Mouse (Mus musculus) spleen, postnatal 4 days (tissue): ENCODE measurements around the gene Hivep3.

Source experiments
- DNase-seq, 2 experiments: peaks; one replicate each; pipeline ENCODE4 v3.0.0; 2022; ENCODE audit warnings: low spot score in 2 of 2

Gene Hivep3

DNA sequence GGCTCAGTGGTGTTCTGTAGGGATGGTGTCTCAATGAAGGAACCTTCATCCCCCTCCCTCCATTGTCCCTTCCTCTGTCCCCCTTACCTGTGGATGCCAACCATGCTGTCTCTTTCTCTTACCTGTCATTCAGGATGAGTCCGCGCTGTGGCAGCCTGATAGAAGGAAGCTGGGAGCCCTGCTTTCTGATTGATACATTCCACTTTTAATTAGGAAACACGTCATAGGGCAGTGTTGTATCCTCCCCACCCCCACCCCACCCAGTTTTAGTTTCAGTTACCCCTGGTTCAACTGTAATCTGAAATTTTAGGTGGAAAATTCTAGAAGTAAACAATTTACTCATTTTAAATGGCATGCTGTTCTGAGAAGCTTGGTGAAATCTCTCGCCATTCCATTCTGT is 173.5 kb downstream of the Hivep3 start:
- DNase-seq, result no peak

DNA sequence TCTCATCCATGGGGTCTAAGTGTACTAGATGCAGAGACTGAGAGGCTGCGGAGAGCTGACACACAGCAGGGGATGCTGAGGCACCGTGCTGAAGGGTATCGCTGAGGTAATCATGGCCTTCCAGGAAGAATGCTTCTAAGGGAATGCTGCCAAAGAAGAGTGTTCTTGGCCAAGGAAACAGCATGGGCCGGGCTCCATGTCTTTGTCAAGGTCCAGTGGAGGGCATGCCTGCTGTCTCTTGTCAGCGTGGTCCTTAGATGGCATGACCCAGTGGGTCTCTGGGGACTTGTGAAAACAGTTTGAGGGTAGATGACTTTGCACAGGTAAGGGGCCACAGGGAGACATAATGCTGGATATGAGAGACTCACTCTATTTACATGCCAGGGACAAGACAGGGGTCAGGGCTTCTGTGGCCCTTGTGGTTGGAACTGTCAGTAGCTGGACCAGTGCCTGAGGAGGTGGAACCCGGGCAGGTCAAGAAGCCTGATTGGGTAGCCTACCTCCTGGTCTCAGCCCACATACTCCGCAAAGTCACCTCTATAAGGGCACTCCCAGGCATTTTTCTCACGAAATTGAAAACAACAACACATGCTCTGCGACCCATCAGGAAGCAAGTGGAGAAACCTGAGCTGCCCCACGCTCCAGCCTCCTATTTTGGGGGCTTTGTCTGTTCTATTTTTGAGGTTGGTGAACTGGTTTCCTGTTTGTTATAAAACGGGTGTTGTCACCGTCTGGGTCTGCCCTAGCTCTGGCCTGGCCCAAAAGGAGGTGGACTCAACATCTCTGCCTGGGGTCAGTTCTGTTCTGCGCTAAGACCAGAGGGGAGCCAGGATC is 177.7 kb downstream of the Hivep3 start:
- DNase-seq, result no peak

DNA sequence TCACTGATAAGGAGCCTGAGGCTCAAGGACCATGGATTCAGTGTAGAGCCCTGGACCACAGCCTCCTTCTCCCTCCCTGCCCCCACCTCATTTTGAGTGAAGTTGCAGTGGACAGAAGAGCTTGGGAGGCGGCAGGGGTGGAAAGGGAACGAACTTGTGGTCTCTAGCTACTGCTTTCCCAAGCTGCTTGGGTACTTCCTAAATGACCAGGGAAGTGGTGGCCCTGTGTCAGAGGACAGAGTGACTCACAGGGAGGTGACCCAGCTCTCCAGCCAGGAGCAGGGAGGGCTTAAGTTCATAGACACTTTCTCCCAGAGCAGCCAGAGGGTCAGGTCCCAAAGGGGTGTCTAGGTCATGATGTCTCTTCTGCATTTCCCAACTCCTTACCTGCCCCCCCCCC is 178.6 kb downstream of the Hivep3 start:
- no peak for DNase-seq

DNA sequence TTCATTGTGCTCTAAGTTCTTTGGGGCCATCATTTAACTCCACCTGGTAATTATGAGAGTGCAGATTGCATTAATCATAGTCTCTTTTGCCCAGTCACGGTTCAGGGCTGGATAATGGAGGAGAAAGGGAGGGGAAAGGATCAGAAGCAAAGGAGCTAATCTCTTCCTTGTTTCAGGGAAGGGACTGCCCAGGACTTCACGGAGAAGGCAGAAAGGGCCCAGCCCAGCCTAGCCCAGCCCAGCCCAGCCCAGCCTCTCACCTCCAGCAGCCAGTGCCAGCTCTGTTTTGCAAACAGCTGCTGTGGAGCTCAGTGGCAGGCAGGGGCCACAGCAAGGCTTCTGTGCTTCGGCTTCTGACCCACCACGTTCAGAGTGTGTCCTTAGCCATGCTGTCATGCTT is 180.6 kb downstream of the Hivep3 start:
- no peak for DNase-seq

DNA sequence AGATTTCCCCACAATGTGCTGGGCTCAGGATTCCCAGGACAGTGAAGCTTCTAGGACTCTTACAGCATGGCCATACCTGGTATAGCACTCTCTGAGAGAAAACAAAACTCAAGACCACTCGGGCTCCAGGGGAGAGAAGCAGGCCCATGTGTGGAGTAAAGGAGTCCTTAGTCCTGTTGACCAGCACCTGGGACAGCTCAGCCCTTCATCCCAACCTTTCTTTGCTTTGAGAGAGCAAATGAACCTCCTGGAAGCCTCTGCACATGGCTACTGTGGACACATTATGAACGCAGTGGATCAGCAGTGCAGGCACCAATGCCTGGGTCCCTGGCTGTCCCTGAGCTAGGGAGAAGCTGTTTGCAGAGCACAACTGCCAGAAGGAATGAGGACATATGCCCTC is 181.5 kb downstream of the Hivep3 start:
- no peak for DNase-seq

DNA sequence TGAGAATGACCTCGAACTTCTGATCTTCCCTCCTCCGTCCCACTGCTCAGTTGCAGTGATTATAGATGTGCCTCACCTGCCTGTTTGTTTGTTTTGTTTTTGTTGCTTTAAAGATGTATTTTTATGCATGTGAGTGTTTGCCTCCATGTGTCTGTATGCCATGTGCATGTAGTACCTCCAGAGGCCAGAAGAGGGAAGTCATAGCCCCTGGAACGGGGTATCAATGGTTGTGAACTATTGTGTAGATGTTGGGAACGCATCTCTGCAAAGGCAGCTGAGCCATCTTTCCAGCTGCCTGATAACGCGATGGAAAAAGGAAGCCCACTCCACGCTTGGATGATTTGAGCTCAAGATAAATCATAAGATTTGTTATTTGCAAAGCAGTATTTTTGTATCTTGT is 183.9 kb downstream of the Hivep3 start:
- peak in 1 of 2 experiments; percentile 38 for DNase-seq

DNA sequence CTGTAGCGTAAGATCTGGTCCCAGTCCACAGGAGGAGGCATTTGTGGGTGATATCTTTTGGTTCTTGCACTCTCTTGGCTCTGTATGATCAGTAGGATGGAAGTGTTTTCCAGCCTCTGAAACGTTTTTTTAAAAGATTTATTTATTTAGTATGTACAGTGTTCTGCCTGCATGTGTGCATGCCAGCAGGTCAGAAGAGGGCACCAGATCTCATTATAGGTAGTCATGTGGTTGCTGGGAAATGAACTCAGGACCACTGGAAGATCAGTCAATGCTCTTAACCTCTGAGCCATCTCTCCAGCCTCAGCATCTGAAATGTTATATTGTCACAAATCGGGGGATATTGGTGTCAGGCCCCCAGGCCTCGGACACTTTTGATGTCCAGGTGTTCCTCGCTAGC is 185.8 kb downstream of the Hivep3 start:
- no peak for DNase-seq

DNA sequence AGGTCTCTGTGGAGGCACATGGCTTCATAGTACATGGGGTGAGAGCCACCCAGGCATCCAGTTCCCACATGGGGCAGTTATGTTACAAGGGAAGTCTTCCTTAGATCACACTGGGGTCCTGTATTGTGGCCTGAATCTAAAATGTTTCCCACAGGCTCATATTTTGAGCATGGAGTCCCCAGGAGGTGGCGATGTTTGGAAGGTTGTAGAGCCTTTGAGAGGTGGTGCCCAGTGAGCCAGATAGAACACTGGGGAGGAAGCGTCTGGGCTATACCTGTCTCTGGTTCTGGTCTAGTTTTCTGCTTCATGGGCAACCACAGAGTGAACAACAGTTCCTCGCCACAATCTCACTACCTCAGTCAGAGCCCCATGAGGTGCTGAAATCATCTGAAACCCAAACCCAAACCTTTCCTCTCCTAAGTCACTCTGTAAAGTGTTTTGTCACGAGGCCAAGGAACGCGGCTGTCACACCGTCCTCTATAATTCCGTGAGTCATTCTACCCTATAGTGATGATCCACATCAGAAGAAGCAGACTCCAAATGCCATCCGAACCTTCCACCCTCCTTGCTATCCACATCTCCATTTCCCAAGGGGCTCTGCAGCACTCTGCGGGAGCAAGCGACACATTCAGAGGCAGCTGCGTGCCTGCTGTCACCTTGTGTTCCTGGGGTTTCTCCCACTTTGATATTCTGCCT is 187.6 kb downstream of the Hivep3 start:
- DNase-seq, result peak in 1 of 2 experiments; percentile 33

DNA sequence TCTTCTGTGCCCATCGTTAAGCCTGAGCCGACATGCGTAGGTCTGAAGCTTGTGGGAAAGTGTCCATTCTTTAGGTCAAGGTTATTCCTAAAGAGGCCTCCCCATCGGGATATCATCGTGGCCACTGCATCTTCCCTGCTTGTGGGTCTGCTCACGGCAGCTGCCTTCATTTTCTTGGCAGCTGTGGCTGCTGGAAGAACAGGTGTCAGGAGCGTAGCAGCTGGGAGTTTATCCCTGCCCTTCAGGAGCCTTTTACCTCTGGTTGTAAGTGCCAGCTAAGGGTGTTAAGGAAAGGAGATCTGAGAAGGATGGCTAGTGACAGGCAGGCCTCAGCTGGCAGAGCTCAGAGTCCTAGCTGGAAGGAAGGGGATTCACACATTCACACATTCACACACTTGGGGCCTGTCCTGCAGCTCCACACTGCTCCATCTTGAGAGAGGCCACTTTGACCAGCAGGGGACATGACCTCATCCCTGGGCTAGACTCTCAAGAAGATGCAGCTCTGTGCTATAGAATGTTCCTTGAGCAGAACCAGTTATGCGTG is 188.2 kb downstream of the Hivep3 start:
- no peak for DNase-seq

DNA sequence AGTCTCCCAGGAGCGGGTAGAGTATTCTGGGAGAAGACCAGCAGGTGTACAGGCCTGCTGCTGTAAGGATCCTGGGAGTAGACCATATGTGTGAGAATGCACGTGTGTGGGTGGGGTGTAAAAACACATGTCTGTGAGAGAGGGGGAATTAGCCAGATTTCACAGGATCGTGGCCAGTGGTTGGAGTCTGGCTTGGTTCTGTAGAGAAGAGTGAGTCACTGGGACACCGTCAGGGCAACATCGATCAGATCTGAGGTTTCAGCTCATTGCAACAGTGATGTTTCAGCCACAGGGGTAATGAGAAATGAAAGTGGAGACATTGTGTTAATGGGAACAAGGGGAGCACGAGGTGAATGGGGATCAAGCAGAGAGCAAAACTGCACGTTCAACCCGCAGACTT is 189.4 kb downstream of the Hivep3 start:
- DNase-seq, result no peak

DNA sequence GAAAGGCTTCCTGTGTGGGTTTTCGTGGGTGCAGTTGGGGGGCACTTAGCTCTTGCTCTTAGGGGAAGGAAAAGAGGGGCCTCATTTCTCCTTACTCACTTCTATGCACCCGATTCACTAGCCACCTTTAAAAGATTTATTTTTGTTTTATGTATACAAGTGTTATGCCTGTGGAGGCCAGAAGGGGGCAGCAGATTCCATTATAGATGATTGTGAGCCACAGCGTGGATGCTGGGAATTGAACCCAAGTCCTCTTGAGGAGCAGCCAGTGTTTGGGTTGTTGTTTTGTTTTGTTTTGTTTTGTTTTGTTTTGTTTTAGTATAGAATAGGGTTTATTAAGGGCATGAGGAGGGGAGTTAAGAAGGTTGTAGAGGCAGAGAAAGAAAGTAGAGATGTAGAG is 189.8 kb downstream of the Hivep3 start:
- DNase-seq, result no peak

DNA sequence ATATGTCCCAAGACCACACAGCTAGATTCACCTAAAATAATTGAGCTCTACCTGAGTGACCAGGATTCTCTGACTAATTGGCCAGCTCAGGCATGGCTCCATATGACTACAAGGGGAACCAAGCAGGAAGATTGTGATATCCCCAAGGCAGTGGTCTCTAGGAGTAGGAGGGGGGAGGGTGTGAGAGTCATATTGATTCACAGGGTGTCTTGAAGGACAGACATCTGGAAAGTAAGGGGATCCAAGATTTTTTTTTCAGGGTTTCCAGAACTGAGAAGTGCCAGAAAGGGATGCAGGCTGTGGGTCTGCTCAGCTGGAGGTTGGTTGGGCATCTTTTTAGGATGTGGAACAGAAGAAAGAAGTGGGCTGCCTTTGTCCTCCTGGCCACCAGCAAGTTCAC is 191.5 kb downstream of the Hivep3 start:
- DNase-seq, result no peak

DNA sequence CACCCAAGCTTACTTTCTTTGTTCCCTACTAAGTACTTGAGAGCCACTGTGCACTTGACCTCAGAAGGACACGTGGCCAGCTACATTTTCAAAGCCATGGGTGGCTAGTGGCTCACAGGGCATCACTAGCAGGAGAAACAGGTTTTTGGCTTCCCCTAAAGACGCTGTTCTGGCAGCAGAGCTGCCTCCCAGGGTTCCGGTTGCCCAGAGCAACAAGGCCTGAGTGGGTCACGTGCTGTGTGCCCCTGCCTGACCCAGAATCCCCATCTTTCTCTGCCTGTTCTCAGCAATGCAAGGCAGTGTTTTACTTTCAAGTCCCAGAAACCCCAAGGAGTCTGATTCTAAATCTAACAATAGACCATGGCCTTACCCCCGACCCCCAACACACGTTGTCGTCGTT is 198.3 kb downstream of the Hivep3 start:
- no peak for DNase-seq

DNA sequence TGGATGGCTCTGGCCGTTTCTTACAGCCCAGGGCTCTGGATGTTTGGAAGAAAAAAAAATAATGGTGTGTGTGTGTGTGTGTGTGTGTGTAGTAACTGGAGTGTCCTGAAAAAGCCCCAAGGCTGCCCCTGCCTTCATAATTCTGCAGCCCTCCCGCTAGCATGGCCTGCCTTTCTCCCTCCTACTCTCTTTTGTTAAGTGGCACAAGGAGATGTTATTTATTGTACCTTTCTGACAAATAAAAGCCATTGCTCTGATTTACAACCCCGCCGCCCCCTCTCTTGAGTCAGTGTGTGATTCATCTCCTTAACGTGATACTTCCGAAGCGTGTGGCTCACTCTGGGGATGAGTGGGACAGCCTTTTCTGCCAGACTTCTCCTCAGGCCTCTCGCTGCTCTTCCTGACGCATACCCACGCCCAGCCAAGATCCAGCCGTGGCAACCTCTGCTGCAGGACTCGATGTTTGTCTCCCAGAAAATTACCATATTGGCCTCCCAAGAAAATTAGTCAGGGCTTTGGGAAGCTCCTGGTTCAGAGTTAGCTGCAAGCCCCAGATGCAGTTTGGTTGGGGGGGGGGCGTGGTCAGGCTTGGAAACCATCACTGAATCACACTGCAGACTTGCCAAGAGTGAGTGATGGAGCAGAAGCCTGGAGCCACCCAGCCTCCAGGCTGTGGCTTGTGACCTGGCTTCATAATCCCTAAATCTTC is 199.1 kb downstream of the Hivep3 start:
- no peak for DNase-seq

DNA sequence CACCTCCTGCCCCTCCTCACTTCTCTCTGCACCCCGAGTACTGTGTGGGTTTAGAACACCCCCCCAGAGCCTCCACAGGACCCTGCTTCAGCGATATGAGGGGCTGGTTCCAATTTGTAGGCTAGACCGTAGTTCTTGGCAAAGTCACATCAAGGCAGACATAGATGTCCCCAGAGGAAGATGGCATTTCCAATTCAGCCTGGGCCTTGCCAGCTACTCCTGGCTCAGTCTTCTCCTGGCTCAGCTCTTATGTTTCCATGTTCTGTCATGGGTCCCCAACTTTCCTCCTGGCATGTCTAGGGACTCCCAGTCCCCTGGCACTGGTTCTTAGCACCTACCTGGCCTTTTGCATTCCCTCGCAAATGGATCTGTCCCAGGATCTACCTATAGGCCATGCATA is 201.3 kb downstream of the Hivep3 start:
- no peak for DNase-seq

DNA sequence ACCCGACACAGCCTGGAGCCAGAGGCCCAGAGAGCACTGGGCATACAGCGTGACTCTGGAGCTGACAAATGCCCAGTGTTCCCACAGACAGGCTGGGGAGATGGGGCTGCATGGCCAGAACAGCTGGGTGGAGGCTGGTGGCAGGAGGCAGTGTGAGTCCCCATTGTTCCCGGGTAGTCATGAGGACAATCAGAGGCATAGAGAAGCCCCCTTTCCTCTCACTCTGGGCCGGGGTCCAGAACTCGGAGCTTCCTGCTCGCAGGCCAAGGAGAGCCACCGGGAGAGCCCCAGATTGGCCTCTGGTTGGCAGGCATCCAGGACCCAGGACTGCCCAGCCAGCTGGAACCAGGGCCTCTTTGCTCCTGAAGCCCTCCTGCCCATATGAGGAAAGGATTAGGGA is 204.3 kb downstream of the Hivep3 start:
- no peak for DNase-seq

DNA sequence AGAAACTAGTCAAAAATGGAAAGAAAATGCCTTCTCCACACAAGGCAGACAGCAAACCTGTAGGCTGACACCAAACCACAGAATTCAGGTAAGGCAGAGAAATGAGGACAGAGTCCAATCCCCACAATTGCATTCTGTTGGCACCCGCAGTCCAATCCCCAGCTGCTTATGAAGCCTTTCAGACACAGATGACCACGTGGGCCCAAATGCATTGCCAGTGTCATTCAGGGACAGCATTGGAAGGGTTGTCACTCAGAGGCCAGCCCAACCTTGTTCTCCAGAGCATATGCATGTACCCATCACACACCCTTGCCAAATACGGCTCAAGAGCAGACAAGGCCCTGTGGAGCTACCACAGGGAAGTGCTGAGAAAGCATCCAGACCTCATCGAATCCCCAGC is 204.9 kb downstream of the Hivep3 start:
- DNase-seq, result no peak

DNA sequence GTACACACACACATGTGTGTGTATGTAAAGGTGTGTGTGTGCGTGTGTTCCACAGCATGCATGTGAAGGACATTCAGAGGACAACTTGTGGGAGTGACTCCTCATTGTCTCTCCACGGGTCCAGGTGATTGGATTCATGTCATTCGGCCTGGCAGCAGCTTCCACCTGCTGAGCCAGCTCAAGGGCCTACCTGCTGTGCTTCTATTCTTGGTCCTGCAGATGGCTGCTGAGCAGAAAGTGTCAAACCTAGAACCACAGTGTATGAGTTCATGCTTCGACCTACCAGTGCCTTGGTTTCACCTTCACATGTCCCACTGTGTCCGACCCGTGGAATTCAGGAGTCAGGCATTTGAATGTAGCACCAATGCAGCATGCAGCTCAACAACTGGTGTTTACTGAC is 206.2 kb downstream of the Hivep3 start:
- DNase-seq, result no peak

DNA sequence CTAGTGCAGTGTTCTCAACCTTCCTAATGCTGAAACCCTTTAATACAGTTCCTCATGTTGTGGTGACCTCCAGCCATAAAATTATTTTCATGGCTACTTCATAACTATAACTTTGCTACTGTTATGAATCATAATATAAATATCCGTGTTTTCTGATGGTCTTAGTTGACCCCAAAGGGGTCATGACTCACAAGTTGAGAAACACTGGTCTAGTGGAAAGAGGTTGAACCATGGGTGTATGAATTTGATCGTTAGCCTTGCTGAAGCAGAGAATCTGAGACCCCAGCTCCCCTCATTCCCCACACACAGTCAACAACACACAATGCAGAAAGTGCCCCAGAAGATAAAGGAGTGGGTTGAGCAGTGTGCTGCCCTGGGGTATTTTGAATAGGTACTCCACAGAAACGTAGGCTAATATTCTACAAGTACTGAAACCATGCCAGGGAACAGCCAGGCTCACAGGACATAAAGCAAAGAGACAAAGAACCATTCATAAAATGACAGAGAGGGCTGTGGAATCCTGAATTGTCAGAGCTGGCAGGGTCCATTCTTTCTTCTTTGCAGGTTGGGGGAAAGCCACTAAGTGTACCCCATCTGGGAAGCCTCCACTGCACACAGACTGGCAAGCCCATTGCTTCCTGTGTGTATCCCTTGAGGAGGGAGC is 212.8 kb downstream of the Hivep3 start:
- DNase-seq, result no peak

DNA sequence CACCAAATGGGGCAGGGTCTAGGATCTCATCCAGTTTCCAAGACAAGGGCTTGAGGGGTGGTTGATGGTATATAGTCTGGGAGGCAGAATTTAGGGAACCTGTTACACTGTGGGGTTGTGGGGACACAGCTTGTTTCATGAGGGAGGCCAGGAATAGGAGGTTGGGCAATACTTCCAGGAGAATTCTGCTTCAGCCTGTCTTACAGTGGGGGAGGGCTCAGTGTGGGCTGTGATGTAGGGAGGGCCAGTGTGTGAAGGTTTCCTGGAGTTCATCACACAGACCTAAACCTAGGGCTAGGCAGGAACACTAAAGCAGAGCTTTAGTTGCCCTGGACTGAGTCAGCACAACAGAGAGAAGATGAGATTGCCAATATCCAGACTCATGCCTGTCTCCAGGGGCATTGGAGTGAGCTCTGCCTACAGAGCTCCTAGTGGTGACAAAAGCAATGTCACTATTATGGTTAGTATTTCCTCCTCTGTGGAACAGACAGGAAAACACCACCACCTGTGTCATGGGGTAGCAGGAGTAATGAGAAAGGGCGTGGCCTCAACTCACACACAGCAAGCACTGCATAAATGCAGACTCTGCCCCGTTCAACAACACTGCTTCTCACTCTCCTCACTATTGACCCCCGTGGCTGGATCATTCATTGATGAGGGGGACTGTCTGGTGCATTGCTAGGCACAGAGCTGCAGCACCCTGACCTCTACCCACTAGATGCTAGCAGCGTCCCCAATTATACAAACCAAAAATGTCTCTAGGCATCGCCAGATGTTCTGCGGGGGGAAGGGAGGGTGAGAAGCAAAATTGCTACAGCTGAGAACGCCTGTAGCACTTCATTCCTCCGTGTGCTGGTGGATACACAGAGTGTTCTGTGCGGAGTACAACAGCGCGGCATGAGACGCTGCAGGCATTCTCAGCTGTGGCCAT is 213.9 kb downstream of the Hivep3 start:
- no peak for DNase-seq

DNA sequence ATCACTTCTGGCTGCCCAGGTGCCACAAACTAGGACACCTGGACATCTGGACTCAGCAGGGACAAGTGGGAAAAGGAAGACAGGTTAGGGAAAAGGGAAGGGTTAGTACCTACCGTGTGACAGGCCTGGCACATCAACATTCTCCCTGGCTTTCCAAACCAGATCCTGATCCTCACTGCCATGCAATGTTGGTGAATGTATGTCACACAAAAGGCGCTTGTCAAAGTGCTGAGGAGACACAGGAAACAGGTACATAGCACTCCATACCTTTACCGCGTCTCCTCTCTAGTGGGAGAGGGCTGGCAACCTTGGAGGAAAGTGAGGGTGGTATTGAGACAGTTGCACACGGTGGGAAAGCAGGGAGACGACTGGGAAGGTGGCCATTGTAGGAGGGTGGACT is 214.8 kb downstream of the Hivep3 start:
- DNase-seq, result no peak
